Mouse (Mus musculus): ENCODE data around the gene Clta. TPM values are rescaled to one million over a fixed set of nuclear protein-coding genes. Genes with fewer than 3 reads are reported as not detected.

Clta gene
- polyA plus RNA-seq, 1 experiment from 2014 or later = 293 TPM

GRCm38 (mm10) chr4:43964951-43965684 lies 39.1 kb upstream of the Clta start:
- Histone ChIP-seq H3K27me3 (ENCODE audit: insufficient read depth, low read length) (no peaks in the 10 kb centered on the region), H3K36me3 (ENCODE audit: insufficient read depth, low read length) (no peaks in the 10 kb centered on the region), H3K9ac (ENCODE audit: low read depth, low read length) (no peak overlapping the region), H3K9me3 (replicated peaks; ENCODE audit: low read length) (no peaks in the 10 kb centered on the region), H3K4me3 (replicated peaks; ENCODE audit: low read depth, low read length) (no peak overlapping the region), H3K4me1 (replicated peaks; ENCODE audit: insufficient read depth, low read length) (peaks cover 27% of the 10 kb centered on the region), H3K27ac (peak overlapping the region; percentile 20; the same call in 1 of the 2 replicates), H3K4me2 (ENCODE audit: low read length) (no peak overlapping the region)
- ATAC-seq (replicated peaks; ENCODE audit: low FRiP score, low read depth) (no peak; the same call in 1 of the 2 replicates), DNase-seq (ENCODE audit: low spot score) (peak; percentile 31)
- 32% methylated on average over 4 of the region's 4 CpGs for WGBS
- no peak for TF ChIP-seq CTCF (IDR thresholded peaks at IDR 0.05; ENCODE audit: low read depth)

- Histone ChIP-seq H3K27ac (no peak overlapping the region), H3K9ac (ENCODE audit: low read depth, low read length) (no peak overlapping the region), H3K36me3 (ENCODE audit: insufficient read depth, low read length) (no peaks in the 10 kb centered on the region), H3K4me2 (ENCODE audit: low read length) (no peak overlapping the region), H3K9me3 (replicated peaks; ENCODE audit: low read length) (no peaks in the 10 kb centered on the region), H3K27me3 (ENCODE audit: insufficient read depth, low read length) (no peaks in the 10 kb centered on the region), H3K4me3 (replicated peaks; ENCODE audit: low read depth, low read length) (no peak overlapping the region), H3K4me1 (replicated peaks; ENCODE audit: insufficient read depth, low read length) (peaks cover 27% of the 10 kb centered on the region)
- ATAC-seq (replicated peaks; ENCODE audit: low FRiP score, low read depth) (no peak), DNase-seq (ENCODE audit: low spot score) (no peak)
- 86% methylated on average over 7 of the region's 7 CpGs for WGBS
- TF ChIP-seq CTCF (IDR thresholded peaks at IDR 0.05; ENCODE audit: low read depth) = no peak
Observed at GRCm38 (mm10) chr4:43965856-43966535, 38.3 kb upstream of the Clta start.

- H3K4me2 ChIP-seq (ENCODE audit: low read length) = no peak overlapping the region
Observed at GRCm38 (mm10) chr4:43968650-43969049, 35.6 kb upstream of the Clta start.

GRCm38 (mm10) chr4:43969373-43969772 lies 34.9 kb upstream of the Clta start:
- peak overlapping the region; percentile 34; the same call in 1 of the 2 replicates for H3K27ac ChIP-seq

More at GRCm38 (mm10) chr4:43968650-43969049, 35.6 kb upstream of the Clta start:
- Histone ChIP-seq H3K9ac (ENCODE audit: low read depth, low read length) (no peak overlapping the region), H3K27me3 (ENCODE audit: insufficient read depth, low read length) (no peaks in the 10 kb centered on the region), H3K4me3 (replicated peaks; ENCODE audit: low read depth, low read length) (no peak overlapping the region), H3K36me3 (ENCODE audit: insufficient read depth, low read length) (no peaks in the 10 kb centered on the region), H3K4me1 (replicated peaks; ENCODE audit: insufficient read depth, low read length) (peaks cover 41% of the 10 kb centered on the region), H3K9me3 (replicated peaks; ENCODE audit: low read length) (no peaks in the 10 kb centered on the region), H3K27ac (peak overlapping the region; percentile 54)
- DNase-seq (ENCODE audit: low spot score) (peak; percentile 67), ATAC-seq (replicated peaks; ENCODE audit: low FRiP score, low read depth) (peak; percentile 35; the same call in 1 of the 2 replicates)
- 44% methylated on average over 13 of the region's 13 CpGs for WGBS
- TF ChIP-seq CTCF (IDR thresholded peaks at IDR 0.05; ENCODE audit: low read depth) = no peak

GRCm38 (mm10) chr4:43970393-43971330 lies 33.6 kb upstream of the Clta start:
- Histone ChIP-seq H3K36me3 (ENCODE audit: insufficient read depth, low read length) (no peaks in the 10 kb centered on the region), H3K27me3 (ENCODE audit: insufficient read depth, low read length) (no peaks in the 10 kb centered on the region), H3K9ac (ENCODE audit: low read depth, low read length) (no peak overlapping the region), H3K9me3 (replicated peaks; ENCODE audit: low read length) (no peaks in the 10 kb centered on the region), H3K4me3 (replicated peaks; ENCODE audit: low read depth, low read length) (no peak overlapping the region), H3K4me2 (ENCODE audit: low read length) (no peak overlapping the region), H3K4me1 (replicated peaks; ENCODE audit: insufficient read depth, low read length) (peaks cover 28% of the 10 kb centered on the region), H3K27ac (no peak overlapping the region)
- 88% methylated on average over 20 of the region's 20 CpGs for WGBS
- no peak for TF ChIP-seq CTCF (IDR thresholded peaks at IDR 0.05; ENCODE audit: low read depth)
- no peak for ATAC-seq (replicated peaks; ENCODE audit: low FRiP score, low read depth)
- no peak for DNase-seq (ENCODE audit: low spot score)

More at GRCm38 (mm10) chr4:43969373-43969772, 34.9 kb upstream of the Clta start:
- H3K9me3 ChIP-seq (replicated peaks; ENCODE audit: low read length) = no peaks in the 10 kb centered on the region
- H3K36me3 ChIP-seq (ENCODE audit: insufficient read depth, low read length) = no peaks in the 10 kb centered on the region
- peak; percentile 65 for DNase-seq (ENCODE audit: low spot score)
- H3K27me3 ChIP-seq (ENCODE audit: insufficient read depth, low read length) = no peaks in the 10 kb centered on the region
- 29% methylated on average over 4 of the region's 4 CpGs for WGBS
- TF ChIP-seq CTCF (IDR thresholded peaks at IDR 0.05; ENCODE audit: low read depth) = no peak
- peaks cover 39% of the 10 kb centered on the region for H3K4me1 ChIP-seq (replicated peaks; ENCODE audit: insufficient read depth, low read length)
- ATAC-seq (replicated peaks; ENCODE audit: low FRiP score, low read depth) = no peak
- no peak overlapping the region for H3K9ac ChIP-seq (ENCODE audit: low read depth, low read length)
- no peak overlapping the region for H3K4me3 ChIP-seq (replicated peaks; ENCODE audit: low read depth, low read length)
- no peak overlapping the region for H3K4me2 ChIP-seq (ENCODE audit: low read length)

All from kidney, postnatal 0 days (tissue).